Mouse (Mus musculus) C2C12 (cell line): ENCODE measurements around the gene Ttl. TPM values are rescaled to one million over a fixed set of nuclear protein-coding genes. Genes with fewer than 3 reads are reported as not detected.

Experiments used
- H3K27me3 ChIP-seq: one replicate; pipeline ENCODE4 v1.6.1; 2011; ENCODE audit not compliant: control insufficient read depth, insufficient read depth, insufficient read length
- H3K36me3 ChIP-seq: one replicate; pipeline ENCODE4 v1.6.1; 2011; ENCODE audit not compliant: control insufficient read depth, insufficient read depth
- H3K4me3 ChIP-seq: one replicate; pipeline ENCODE4 v1.5.1; 2011; ENCODE audit warnings: mild to moderate bottlenecking, control low read depth; ENCODE audit not compliant: poor library complexity, insufficient read depth, severe bottlenecking
- H3K79me2 ChIP-seq: one replicate; pipeline ENCODE4 v1.6.1; 2011; ENCODE audit not compliant: control insufficient read depth, insufficient read depth
- H3K79me3 ChIP-seq: one replicate; pipeline ENCODE4 v1.6.1; 2011; ENCODE audit warnings: low read depth, control low read depth
- H3ac ChIP-seq: one replicate; pipeline ENCODE3; 2011; ENCODE audit warnings: low read depth; ENCODE audit not compliant: control insufficient read depth, insufficient read length
- CEBPB ChIP-seq: IDR thresholded peaks from one replicate; pipeline ENCODE4 v1.6.1; 2011; ENCODE audit warnings: low read depth, mild to moderate bottlenecking, control low read depth, moderate library complexity
- CTCF ChIP-seq: IDR thresholded peaks from one replicate; pipeline ENCODE4 v1.5.1; 2011; ENCODE audit not compliant: control insufficient read depth, insufficient read depth, insufficient read length
- FOSL1 ChIP-seq: IDR thresholded peaks from one replicate; pipeline ENCODE4 v1.8.0; 2011; ENCODE audit warnings: mild to moderate bottlenecking, low read length; ENCODE audit not compliant: poor library complexity, insufficient read depth, severe bottlenecking
- MAX ChIP-seq: IDR thresholded peaks from one replicate; pipeline ENCODE4 v1.6.1; 2011; ENCODE audit warnings: mild to moderate bottlenecking, control low read depth
- MYOD1 ChIP-seq: IDR thresholded peaks from one replicate; pipeline ENCODE4 v1.6.1; 2011; ENCODE audit warnings: low read depth; ENCODE audit not compliant: control insufficient read depth, insufficient read length
- MYOG ChIP-seq: IDR thresholded peaks from one replicate; pipeline ENCODE4 v1.6.1; 2011; ENCODE audit not compliant: control insufficient read depth, insufficient read length; ENCODE audit errors: extremely low read depth
- USF1 ChIP-seq: IDR thresholded peaks from one replicate; pipeline ENCODE4 v1.6.1; 2011; ENCODE audit warnings: low read depth, mild to moderate bottlenecking, control low read depth, moderate library complexity
- polyA plus RNA-seq: library from polyadenylated mRNA; unstranded; fragments of >200 nt; fragmentation: generic; extraction: Trizol; gene quantifications from one replicate; pipeline ENCODE4 v1.2.1, GENCODE M21; 2012; ENCODE audit warnings: missing spikeins

Gene Ttl
- polyA plus RNA-seq, 1 experiment: 10.7 TPM

- Histone ChIP-seq H3K79me3 (no peaks in the 10 kb centered on the region), H3K4me3 (no peak overlapping the region), H3K79me2 (no peaks in the 10 kb centered on the region), H3ac (no peak overlapping the region), H3K27me3 (no peaks in the 10 kb centered on the region), H3K36me3 (peaks cover 27% of the 10 kb centered on the region)
- TF ChIP-seq MAX (no peak), FOSL1 (no peak), CEBPB (no peak), CTCF (no peak), MYOD1 (no peak), MYOG (no peak)
These were observed 24.6 kb downstream of the Ttl start for GRCm38 (mm10) chr2:129090370-129090769.

- no peak overlapping the region for H3ac ChIP-seq
- H3K79me2 ChIP-seq: no peaks in the 10 kb centered on the region
- H3K79me3 ChIP-seq: no peaks in the 10 kb centered on the region
- peaks cover 23% of the 10 kb centered on the region for H3K36me3 ChIP-seq
- TF ChIP-seq MYOG: no peak
- no peak for TF ChIP-seq CEBPB
- no peak for TF ChIP-seq MYOD1
- TF ChIP-seq FOSL1: no peak
- TF ChIP-seq MAX: no peak
- no peaks in the 10 kb centered on the region for H3K27me3 ChIP-seq
- H3K4me3 ChIP-seq: no peak overlapping the region
These were observed 27.1 kb downstream of the Ttl start for GRCm38 (mm10) chr2:129092810-129093209.

DNA sequence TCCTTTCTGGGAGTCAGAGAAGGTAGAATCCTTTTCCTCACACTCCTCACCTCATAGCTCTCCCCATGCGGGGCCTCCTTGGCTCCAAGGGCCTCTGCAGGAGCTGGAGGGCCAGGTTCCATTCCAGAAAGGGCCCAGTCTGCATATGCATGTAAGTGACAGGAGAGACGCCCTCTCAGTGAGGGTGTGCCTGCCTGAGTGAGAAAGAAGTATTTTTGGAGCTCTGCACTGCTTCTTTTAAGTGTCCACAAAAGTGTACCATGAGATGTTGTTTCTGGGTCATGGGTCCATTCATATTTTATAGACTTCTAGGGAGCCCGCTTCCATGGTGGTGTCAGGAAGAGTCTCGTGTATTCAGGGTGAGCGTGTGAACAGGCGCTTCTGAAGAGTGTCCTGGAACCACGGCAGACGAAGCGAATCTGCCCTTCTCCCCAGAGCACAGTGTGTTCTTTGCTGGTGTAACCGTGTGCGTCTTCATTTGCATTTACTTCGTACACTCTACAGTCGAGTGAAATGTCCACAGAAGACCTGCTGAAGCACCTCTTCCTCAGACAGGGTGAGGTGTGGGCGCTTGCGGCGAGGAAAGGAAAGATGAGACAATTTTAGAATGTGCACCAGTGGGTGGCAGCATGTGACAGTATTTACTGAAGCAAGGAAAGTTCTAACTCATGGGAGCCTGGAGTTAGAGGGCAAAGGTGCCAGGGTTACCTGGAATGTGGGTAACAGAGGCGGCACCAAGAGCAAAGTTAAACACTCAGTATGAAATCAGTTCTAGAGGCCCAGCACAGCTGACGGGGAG lies 28.4 kb downstream of the Ttl start:
- no peaks in the 10 kb centered on the region for H3K79me3 ChIP-seq
- H3K79me2 ChIP-seq: no peaks in the 10 kb centered on the region
- no peaks in the 10 kb centered on the region for H3K27me3 ChIP-seq
- H3K36me3 ChIP-seq: peaks cover 23% of the 10 kb centered on the region
- H3ac ChIP-seq: no peak overlapping the region
- no peak overlapping the region for H3K4me3 ChIP-seq
- TF ChIP-seq MYOG: no peak
- no peak for TF ChIP-seq MAX
- TF ChIP-seq FOSL1: no peak
- TF ChIP-seq CEBPB: no peak
- TF ChIP-seq CTCF: no peak
- TF ChIP-seq MYOD1: no peak
- no peak for TF ChIP-seq USF1

DNA sequence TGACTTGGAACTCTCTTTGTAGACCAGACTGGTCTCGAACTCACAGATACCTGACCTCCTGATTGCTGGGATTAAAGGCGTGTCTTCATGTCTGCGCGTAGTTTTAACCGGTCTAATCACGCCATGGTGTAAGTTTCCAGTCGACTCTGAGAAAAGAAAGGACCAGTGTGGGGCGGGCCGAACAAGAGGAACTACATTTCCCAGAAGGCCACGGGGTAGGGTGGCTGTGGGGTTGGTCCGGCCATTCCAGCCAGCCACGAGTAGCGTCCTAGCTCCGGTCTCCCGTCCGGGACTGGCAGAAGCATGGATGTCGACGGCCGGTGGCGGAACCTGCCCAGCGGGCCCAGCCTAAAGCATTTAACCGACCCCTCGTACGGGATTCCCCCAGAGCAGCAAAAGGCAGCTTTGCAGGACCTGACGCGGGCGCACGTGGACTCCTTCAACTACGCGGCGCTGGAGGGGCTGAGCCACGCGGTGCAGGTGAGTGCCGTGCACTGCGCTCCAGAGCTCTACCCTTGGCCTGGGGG lies 35.1 kb downstream of the Ttl start, which contains the start of gene Polr1b:
TSS of gene Polr1b (plus strand) at position 212 of the 527 bp plus-strand sequence.
- no peak for TF ChIP-seq MYOG
- TF ChIP-seq MAX: peak; percentile 93
- TF ChIP-seq MYOD1: no peak
- Histone ChIP-seq H3K79me2 (peaks cover 33% of the 10 kb centered on the region), H3K79me3 (peaks cover 18% of the 10 kb centered on the region), H3ac (peak within 1 kb of the TSS; percentile 75), H3K36me3 (peaks cover 20% of the 10 kb centered on the region), H3K27me3 (no peaks in the 10 kb centered on the region), H3K4me3 (peak within 1 kb of the TSS; percentile 87)

- Histone ChIP-seq H3K79me3 (no peaks in the 10 kb centered on the region), H3ac (no peak overlapping the region), H3K27me3 (no peaks in the 10 kb centered on the region), H3K4me3 (no peak overlapping the region), H3K79me2 (no peaks in the 10 kb centered on the region), H3K36me3 (peaks cover 92% of the 10 kb centered on the region)
- TF ChIP-seq MYOD1 (no peak), MAX (no peak), FOSL1 (no peak), USF1 (no peak), CTCF (no peak), CEBPB (no peak), MYOG (no peak)
These were observed 47.2 kb downstream of the Ttl start for GRCm38 (mm10) chr2:129112924-129113323.

GRCm38 (mm10) chr2:129115706-129116367 lies 50.1 kb downstream of the Ttl start:
- no peak for TF ChIP-seq USF1
- no peak for TF ChIP-seq CEBPB
- TF ChIP-seq CTCF: no peak
- TF ChIP-seq MYOD1: no peak
- TF ChIP-seq FOSL1: no peak
- TF ChIP-seq MYOG: no peak
- no peak for TF ChIP-seq MAX
- Histone ChIP-seq H3ac (no peak overlapping the region), H3K36me3 (peaks cover 97% of the 10 kb centered on the region), H3K79me2 (no peaks in the 10 kb centered on the region), H3K79me3 (peaks cover 2% of the 10 kb centered on the region), H3K27me3 (no peaks in the 10 kb centered on the region), H3K4me3 (no peak overlapping the region)
